Mouse (Mus musculus): ENCODE data around the gene Dhx8.

GRCm38 (mm10) chr11:101697156-101697861 lies 35.4 kb upstream of the Dhx8 start:
- no peak for TF ChIP-seq CTCF (IDR thresholded peaks at IDR 0.05; ENCODE audit: low read depth)
- no peak for TF ChIP-seq EP300 (IDR thresholded peaks at IDR 0.05; ENCODE audit: low read depth)
